Mouse (Mus musculus): ENCODE measurements around the gene Cabp7.

Gene Cabp7

GRCm38 (mm10) chr11:4746733-4747132 lies at the start of gene Cabp7:
TSS of gene Cabp7 (minus strand) at chr11:4746778.
- DNase-seq (ENCODE audit: low read depth, low spot score) = no peak

- no peak for DNase-seq (ENCODE audit: low read depth, low spot score)
These were observed 46.4 kb upstream of the Cabp7 start for GRCm38 (mm10) chr11:4793006-4793405.

- DNase-seq (ENCODE audit: low read depth, low spot score) = no peak
These were observed 45.0 kb upstream of the Cabp7 start for GRCm38 (mm10) chr11:4791549-4791948.

GRCm38 (mm10) chr11:4789691-4790090 lies 43.1 kb upstream of the Cabp7 start:
- no peak for DNase-seq (ENCODE audit: low read depth, low spot score)

- no peak for DNase-seq (ENCODE audit: low read depth, low spot score)
These were observed 38.1 kb upstream of the Cabp7 start for GRCm38 (mm10) chr11:4784629-4785142.

- DNase-seq (ENCODE audit: low read depth, low spot score) = no peak
These were observed 36.5 kb upstream of the Cabp7 start for GRCm38 (mm10) chr11:4783116-4783515.

- no peak for DNase-seq (ENCODE audit: low read depth, low spot score)
These were observed 34.3 kb upstream of the Cabp7 start for GRCm38 (mm10) chr11:4780927-4781326.

GRCm38 (mm10) chr11:4772925-4773324 lies 26.3 kb upstream of the Cabp7 start:
- peak; percentile 62 for DNase-seq (ENCODE audit: low read depth, low spot score)

- no peak for DNase-seq (ENCODE audit: low read depth, low spot score)
These were observed 25.2 kb upstream of the Cabp7 start for GRCm38 (mm10) chr11:4771756-4772155.

GRCm38 (mm10) chr11:4769881-4770280 lies 23.3 kb upstream of the Cabp7 start:
- DNase-seq (ENCODE audit: low read depth, low spot score) = no peak

- no peak for DNase-seq (ENCODE audit: low read depth, low spot score)
These were observed 22.7 kb upstream of the Cabp7 start for GRCm38 (mm10) chr11:4769293-4769692.

GRCm38 (mm10) chr11:4768399-4768798 lies 21.8 kb upstream of the Cabp7 start:
- no peak for DNase-seq (ENCODE audit: low read depth, low spot score)

GRCm38 (mm10) chr11:4764476-4764875 lies 17.9 kb upstream of the Cabp7 start:
- no peak for DNase-seq (ENCODE audit: low read depth, low spot score)

- peak; percentile 71 for DNase-seq (ENCODE audit: low read depth, low spot score)
These were observed 17.1 kb upstream of the Cabp7 start for GRCm38 (mm10) chr11:4763631-4764030.

GRCm38 (mm10) chr11:4762511-4762910 lies 15.9 kb upstream of the Cabp7 start:
- DNase-seq (ENCODE audit: low read depth, low spot score) = no peak

- DNase-seq (ENCODE audit: low read depth, low spot score) = no peak
These were observed 15.4 kb upstream of the Cabp7 start for GRCm38 (mm10) chr11:4761991-4762390.

GRCm38 (mm10) chr11:4760438-4760837 lies 13.9 kb upstream of the Cabp7 start:
- DNase-seq (ENCODE audit: low read depth, low spot score) = no peak

- DNase-seq (ENCODE audit: low read depth, low spot score) = peak; percentile 47
These were observed 11.2 kb upstream of the Cabp7 start for GRCm38 (mm10) chr11:4757789-4758158.

GRCm38 (mm10) chr11:4756984-4757788 lies 10.6 kb upstream of the Cabp7 start:
- peak; percentile 71 for DNase-seq (ENCODE audit: low read depth, low spot score)

- DNase-seq (ENCODE audit: low read depth, low spot score) = no peak
These were observed 9.9 kb upstream of the Cabp7 start for GRCm38 (mm10) chr11:4756460-4756859.

- no peak for DNase-seq (ENCODE audit: low read depth, low spot score)
These were observed 8.3 kb upstream of the Cabp7 start for GRCm38 (mm10) chr11:4754867-4755266.

- no peak for DNase-seq (ENCODE audit: low read depth, low spot score)
These were observed 7.5 kb upstream of the Cabp7 start for GRCm38 (mm10) chr11:4754036-4754435.

- DNase-seq (ENCODE audit: low read depth, low spot score) = no peak
These were observed 6.3 kb upstream of the Cabp7 start for GRCm38 (mm10) chr11:4752836-4753235.

All from mesoderm, embryonic 11.5 days (tissue).